Mouse (Mus musculus): ENCODE results near the gene Fars2. TPM values are rescaled to one million over a fixed set of nuclear protein-coding genes. Genes with fewer than 3 reads are reported as not detected.
A peak's percentile ranks its signal among the peaks of the same experiment; 100 is the strongest.
"Not testable (repeated sequence)": the region's sequence is repeated elsewhere in the genome, so short reads cannot be mapped to it uniquely, and the experiment has no call there.

The Fars2 gene
- polyA plus RNA-seq, 1 experiment from 2014 or later = 31.2 TPM

GRCm38 (mm10) chr13:36466076-36466475 is 348.9 kb downstream of the Fars2 start:
- 97% methylated on average over 3 of the region's 3 CpGs for WGBS
- not testable (repeated sequence) for H3K9me3 ChIP-seq (ENCODE audit: control insufficient read depth, low read length); ATAC-seq (ENCODE audit: low FRiP score); H3K4me3 ChIP-seq (replicated peaks; ENCODE audit: low read length); H3K4me2 ChIP-seq (replicated peaks); H3K27ac ChIP-seq; DNase-seq (ENCODE audit: low spot score); H3K9ac ChIP-seq; H3K4me1 ChIP-seq (replicated peaks; ENCODE audit: control insufficient read depth, insufficient read depth, low read length); H3K36me3 ChIP-seq (replicated peaks; ENCODE audit: control insufficient read depth, insufficient read depth); H3K27me3 ChIP-seq (ENCODE audit: control insufficient read depth, insufficient read depth, low read length)

GRCm38 (mm10) chr13:36466515-36466921 is 349.3 kb downstream of the Fars2 start:
- H3K4me1 ChIP-seq (replicated peaks; ENCODE audit: control insufficient read depth, insufficient read depth, low read length) = no peaks in the 10 kb centered on the region
- ATAC-seq (ENCODE audit: low FRiP score) = no peak
- no peak overlapping the region for H3K9ac ChIP-seq

GRCm38 (mm10) chr13:36467849-36468248 is 350.6 kb downstream of the Fars2 start:
- no peak overlapping the region for H3K4me2 ChIP-seq (replicated peaks)
- DNase-seq (ENCODE audit: low spot score) (no peak), ATAC-seq (ENCODE audit: low FRiP score) (no peak)
- no peaks in the 10 kb centered on the region for H3K4me1 ChIP-seq (replicated peaks; ENCODE audit: control insufficient read depth, insufficient read depth, low read length)
- H3K4me3 ChIP-seq (replicated peaks; ENCODE audit: low read length) = no peak overlapping the region
- H3K36me3 ChIP-seq (replicated peaks; ENCODE audit: control insufficient read depth, insufficient read depth) = no peaks in the 10 kb centered on the region
- no peak overlapping the region for H3K9ac ChIP-seq
- no peaks in the 10 kb centered on the region for H3K9me3 ChIP-seq (ENCODE audit: control insufficient read depth, low read length)
- no peaks in the 10 kb centered on the region for H3K27me3 ChIP-seq (ENCODE audit: control insufficient read depth, insufficient read depth, low read length)
- 90% methylated on average over 2 of the region's 2 CpGs for WGBS
- H3K27ac ChIP-seq = no peak overlapping the region

More at GRCm38 (mm10) chr13:36466515-36466921, 349.3 kb downstream of the Fars2 start:
- Histone ChIP-seq H3K9me3 (ENCODE audit: control insufficient read depth, low read length) (no peaks in the 10 kb centered on the region), H3K4me3 (replicated peaks; ENCODE audit: low read length) (no peak overlapping the region), H3K36me3 (replicated peaks; ENCODE audit: control insufficient read depth, insufficient read depth) (no peaks in the 10 kb centered on the region), H3K27ac (no peak overlapping the region), H3K27me3 (ENCODE audit: control insufficient read depth, insufficient read depth, low read length) (no peaks in the 10 kb centered on the region), H3K4me2 (replicated peaks) (no peak overlapping the region)
- no peak for DNase-seq (ENCODE audit: low spot score)
- 95% methylated on average over 5 of the region's 5 CpGs for WGBS

DNA sequence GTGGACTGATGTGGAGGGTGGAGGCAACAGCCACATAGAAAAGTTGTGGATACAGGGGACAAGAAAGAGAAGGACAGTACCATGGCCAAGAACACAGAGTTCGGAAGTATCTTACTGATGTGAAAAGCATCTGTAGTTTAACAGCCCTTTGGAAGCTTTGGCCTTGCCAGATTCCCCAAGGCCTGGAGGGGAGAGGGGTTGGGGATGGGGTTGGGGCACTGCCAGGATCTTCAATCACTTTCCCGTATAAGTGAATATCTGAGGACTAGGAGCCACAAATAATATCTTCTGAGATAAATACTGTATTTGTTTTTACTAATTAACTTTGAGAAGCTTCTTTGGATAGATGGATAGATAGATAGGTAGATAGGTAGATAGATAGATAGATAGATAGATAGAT is 351.8 kb downstream of the Fars2 start:
- ATAC-seq (ENCODE audit: low FRiP score) (no peak), DNase-seq (ENCODE audit: low spot score) (no peak)
- no peak overlapping the region for H3K4me3 ChIP-seq (replicated peaks; ENCODE audit: low read length)
- no peaks in the 10 kb centered on the region for H3K4me1 ChIP-seq (replicated peaks; ENCODE audit: control insufficient read depth, insufficient read depth, low read length)
- no peak overlapping the region for H3K4me2 ChIP-seq (replicated peaks)
- no peaks in the 10 kb centered on the region for H3K9me3 ChIP-seq (ENCODE audit: control insufficient read depth, low read length)
- WGBS = 74% methylated on average over 2 of the region's 2 CpGs
- H3K9ac ChIP-seq = no peak overlapping the region
- H3K27me3 ChIP-seq (ENCODE audit: control insufficient read depth, insufficient read depth, low read length) = no peaks in the 10 kb centered on the region
- no peaks in the 10 kb centered on the region for H3K36me3 ChIP-seq (replicated peaks; ENCODE audit: control insufficient read depth, insufficient read depth)
- no peak overlapping the region for H3K27ac ChIP-seq

- Histone ChIP-seq H3K9me3 (ENCODE audit: control insufficient read depth, low read length) (no peaks in the 10 kb centered on the region), H3K36me3 (replicated peaks; ENCODE audit: control insufficient read depth, insufficient read depth) (no peaks in the 10 kb centered on the region), H3K27me3 (ENCODE audit: control insufficient read depth, insufficient read depth, low read length) (no peaks in the 10 kb centered on the region), H3K9ac (no peak overlapping the region), H3K4me3 (replicated peaks; ENCODE audit: low read length) (no peak overlapping the region), H3K4me2 (replicated peaks) (no peak overlapping the region), H3K27ac (peak overlapping the region; percentile 44; the same call in 1 of the 2 replicates), H3K4me1 (replicated peaks; ENCODE audit: control insufficient read depth, insufficient read depth, low read length) (no peaks in the 10 kb centered on the region)
- 50% methylated on average over 2 of the region's 2 CpGs for WGBS
- DNase-seq (ENCODE audit: low spot score) (no peak), ATAC-seq (ENCODE audit: low FRiP score) (no peak)
These were observed 352.4 kb downstream of the Fars2 start for GRCm38 (mm10) chr13:36469412-36470125.

GRCm38 (mm10) chr13:36477648-36478047 is 360.4 kb downstream of the Fars2 start:
- H3K4me2 ChIP-seq (replicated peaks) = no peak overlapping the region
- no peaks in the 10 kb centered on the region for H3K27me3 ChIP-seq (ENCODE audit: control insufficient read depth, insufficient read depth, low read length)
- 83% methylated on average over 5 of the region's 5 CpGs for WGBS
- no peaks in the 10 kb centered on the region for H3K36me3 ChIP-seq (replicated peaks; ENCODE audit: control insufficient read depth, insufficient read depth)
- no peak overlapping the region for H3K27ac ChIP-seq
- no peaks in the 10 kb centered on the region for H3K9me3 ChIP-seq (ENCODE audit: control insufficient read depth, low read length)
- no peaks in the 10 kb centered on the region for H3K4me1 ChIP-seq (replicated peaks; ENCODE audit: control insufficient read depth, insufficient read depth, low read length)
- ATAC-seq (ENCODE audit: low FRiP score) = no peak
- no peak overlapping the region for H3K9ac ChIP-seq
- DNase-seq (ENCODE audit: low spot score) = no peak
- H3K4me3 ChIP-seq (replicated peaks; ENCODE audit: low read length) = no peak overlapping the region

DNA sequence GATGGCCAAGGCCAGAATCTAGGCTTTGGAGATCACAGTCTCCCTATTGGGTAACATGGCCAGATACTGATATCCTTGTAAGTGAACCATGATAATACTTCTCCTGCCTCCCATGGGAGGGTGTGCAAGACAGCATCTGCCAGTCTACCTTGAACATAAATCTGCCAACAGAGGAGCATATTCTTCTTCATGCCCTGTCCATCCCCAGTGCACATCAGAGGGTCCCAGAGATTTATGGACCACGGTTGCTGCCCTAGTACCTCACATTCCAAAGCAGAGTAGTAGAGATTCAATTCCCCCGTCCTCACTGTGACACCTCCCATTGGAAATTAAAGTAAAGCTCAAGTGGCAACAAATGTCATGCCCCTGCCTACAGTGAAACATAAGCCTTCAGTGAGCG is 361.0 kb downstream of the Fars2 start:
- no peak overlapping the region for H3K27ac ChIP-seq
- H3K27me3 ChIP-seq (ENCODE audit: control insufficient read depth, insufficient read depth, low read length) = no peaks in the 10 kb centered on the region
- WGBS = 76% methylated on average over 3 of the region's 3 CpGs
- H3K9me3 ChIP-seq (ENCODE audit: control insufficient read depth, low read length) = 0 out of 2 replicates have a peak, but pooled peaks cover 3% of the 10 kb centered on the region
- no peak for DNase-seq (ENCODE audit: low spot score)
- no peak overlapping the region for H3K9ac ChIP-seq
- no peak overlapping the region for H3K4me3 ChIP-seq (replicated peaks; ENCODE audit: low read length)
- ATAC-seq (ENCODE audit: low FRiP score) = no peak
- H3K4me1 ChIP-seq (replicated peaks; ENCODE audit: control insufficient read depth, insufficient read depth, low read length) = no peaks in the 10 kb centered on the region
- H3K36me3 ChIP-seq (replicated peaks; ENCODE audit: control insufficient read depth, insufficient read depth) = no peaks in the 10 kb centered on the region
- no peak overlapping the region for H3K4me2 ChIP-seq (replicated peaks)

GRCm38 (mm10) chr13:36480101-36480500 is 362.9 kb downstream of the Fars2 start:
- Histone ChIP-seq H3K4me3 (replicated peaks; ENCODE audit: low read length) (no peak overlapping the region), H3K4me2 (replicated peaks) (no peak overlapping the region), H3K27me3 (ENCODE audit: control insufficient read depth, insufficient read depth, low read length) (no peaks in the 10 kb centered on the region), H3K27ac (no peak overlapping the region), H3K36me3 (replicated peaks; ENCODE audit: control insufficient read depth, insufficient read depth) (no peaks in the 10 kb centered on the region), H3K4me1 (replicated peaks; ENCODE audit: control insufficient read depth, insufficient read depth, low read length) (no peaks in the 10 kb centered on the region), H3K9ac (no peak overlapping the region), H3K9me3 (ENCODE audit: control insufficient read depth, low read length) (0 out of 2 replicates have a peak, but pooled peaks cover 7% of the 10 kb centered on the region)
- 91% methylated on average over 2 of the region's 2 CpGs for WGBS
- ATAC-seq (ENCODE audit: low FRiP score) (no peak), DNase-seq (ENCODE audit: low spot score) (no peak)

DNA sequence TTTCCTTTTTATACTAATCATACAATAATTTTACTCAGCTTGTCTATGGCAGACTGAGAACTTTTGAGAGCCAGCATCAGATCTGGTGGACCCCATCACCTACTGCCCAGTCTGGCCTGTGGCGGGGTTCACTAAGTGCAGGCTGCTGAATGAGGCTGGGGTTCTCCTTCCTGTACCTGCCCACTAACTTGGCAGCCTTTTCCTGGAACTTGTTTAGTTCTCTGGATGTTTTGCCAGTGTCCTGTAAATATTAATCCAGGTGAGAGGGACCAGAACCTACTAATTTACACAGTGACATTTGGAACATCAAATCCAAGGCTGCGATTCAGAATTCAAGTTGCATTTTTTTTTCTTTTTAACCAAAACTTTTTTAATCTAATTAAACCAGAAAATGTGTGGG is 367.2 kb downstream of the Fars2 start:
- WGBS = 91% methylated on average over 2 of the region's 2 CpGs
- ATAC-seq (ENCODE audit: low FRiP score) = no peak
- 0 out of 2 replicates have a peak, but pooled peaks cover 7% of the 10 kb centered on the region for H3K9me3 ChIP-seq (ENCODE audit: control insufficient read depth, low read length)

More for the DNA sequence above, 367.2 kb downstream of the Fars2 start:
- DNase-seq (ENCODE audit: low spot score) = no peak
- H3K4me2 ChIP-seq (replicated peaks) = no peak overlapping the region
- H3K9ac ChIP-seq = no peak overlapping the region
- H3K36me3 ChIP-seq (replicated peaks; ENCODE audit: control insufficient read depth, insufficient read depth) = no peaks in the 10 kb centered on the region
- H3K4me3 ChIP-seq (replicated peaks; ENCODE audit: low read length) = no peak overlapping the region
- H3K27me3 ChIP-seq (ENCODE audit: control insufficient read depth, insufficient read depth, low read length) = no peaks in the 10 kb centered on the region
- H3K4me1 ChIP-seq (replicated peaks; ENCODE audit: control insufficient read depth, insufficient read depth, low read length) = no peaks in the 10 kb centered on the region
- H3K27ac ChIP-seq = no peak overlapping the region

Data from hindbrain, embryonic 14.5 days (tissue).